Mouse (Mus musculus): Measurements from ENCODE around the gene Cmtm7.

DNA sequence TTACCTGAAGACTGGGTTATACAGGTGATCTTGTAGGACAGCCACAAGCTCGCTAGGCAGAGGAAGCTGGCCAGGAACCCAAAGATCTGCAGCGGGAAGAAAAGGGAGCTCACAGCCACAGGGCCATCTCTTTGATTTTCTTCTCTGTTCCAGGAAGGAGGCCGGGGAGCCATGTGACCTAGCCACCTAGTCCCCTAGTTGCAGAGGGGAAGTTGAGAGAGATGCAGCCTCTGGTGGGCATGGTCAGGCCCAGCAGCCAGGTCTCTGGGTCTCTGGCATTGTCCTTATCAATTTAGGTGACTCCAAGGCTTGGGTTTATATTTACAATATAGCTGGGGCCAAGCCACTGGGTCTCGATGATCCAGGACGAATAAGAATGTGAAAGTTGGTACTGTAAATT, 22.9 kb downstream of the Cmtm7 start:
- no peak for TF ChIP-seq CTCF (IDR thresholded peaks at IDR 0.05; ENCODE audit: borderline replicate concordance, insufficient read depth, low read length)
- no peak for TF ChIP-seq POLR2A (IDR thresholded peaks at IDR 0.05; ENCODE audit: low read depth, low read length)
